Mouse (Mus musculus) erythroblast, embryonic 14.5 days (primary cell): ENCODE results near the gene Copa.
A peak's percentile ranks its signal among the peaks of the same experiment; 100 is the strongest.

Source experiments
- GATA1 ChIP-seq: IDR thresholded peaks from 2 replicates; pipeline ENCODE4 v1.6.1; 2012; ENCODE audit warnings: low read length, inconsistent platforms, mixed read lengths
- TAL1 ChIP-seq: IDR thresholded peaks from 3 replicates; pipeline ENCODE4 v1.6.1; 2012; ENCODE audit warnings: low read length, inconsistent platforms, mixed read lengths

- peak; percentile 53 for TF ChIP-seq GATA1
- TF ChIP-seq TAL1: peak; percentile 21; the same call in 1 of the 3 replicates
These were observed 66.9 kb downstream of the Copa start for GRCm38 (mm10) chr1:172148955-172149815.
